Mouse (Mus musculus) embryo, embryonic 11 days (tissue): Measurements from ENCODE around the gene Csmd2.
A peak's percentile ranks its signal among the peaks of the same experiment; 100 is the strongest.

ENCODE experiments used
- DNase-seq: peaks from one replicate; pipeline ENCODE4 v3.0.0-alpha.2; 2015

Gene Csmd2

GRCm38 (mm10) chr4:128365851-128366250, 378.2 kb downstream of the Csmd2 start:
- DNase-seq, result no peak

GRCm38 (mm10) chr4:128368088-128368487, 380.4 kb downstream of the Csmd2 start:
- no peak for DNase-seq

- no peak for DNase-seq
Observed at GRCm38 (mm10) chr4:128371766-128372165, 384.1 kb downstream of the Csmd2 start.

- no peak for DNase-seq
Observed at GRCm38 (mm10) chr4:128373196-128373595, 385.5 kb downstream of the Csmd2 start.

GRCm38 (mm10) chr4:128374051-128374450, 386.4 kb downstream of the Csmd2 start:
- DNase-seq, result no peak

- DNase-seq, result no peak
Observed at GRCm38 (mm10) chr4:128378946-128379345, 391.3 kb downstream of the Csmd2 start.

- no peak for DNase-seq
Observed at GRCm38 (mm10) chr4:128381331-128381730, 393.7 kb downstream of the Csmd2 start.

- DNase-seq, result no peak
Observed at GRCm38 (mm10) chr4:128383800-128384199, 396.1 kb downstream of the Csmd2 start.

- DNase-seq, result no peak
Observed at GRCm38 (mm10) chr4:128391484-128391883, 403.8 kb downstream of the Csmd2 start.

- peak; percentile 36 for DNase-seq
Observed at GRCm38 (mm10) chr4:128392279-128392678, 404.6 kb downstream of the Csmd2 start.

- no peak for DNase-seq
Observed at GRCm38 (mm10) chr4:128393864-128394263, 406.2 kb downstream of the Csmd2 start.

GRCm38 (mm10) chr4:128396616-128397015, 409.0 kb downstream of the Csmd2 start:
- no peak for DNase-seq

- no peak for DNase-seq
Observed at GRCm38 (mm10) chr4:128397804-128398203, 410.1 kb downstream of the Csmd2 start.

- DNase-seq, result no peak
Observed at GRCm38 (mm10) chr4:128398948-128399347, 411.3 kb downstream of the Csmd2 start.

- DNase-seq, result no peak
Observed at GRCm38 (mm10) chr4:128400016-128400415, 412.4 kb downstream of the Csmd2 start.

- no peak for DNase-seq
Observed at GRCm38 (mm10) chr4:128401591-128401990, 413.9 kb downstream of the Csmd2 start.

GRCm38 (mm10) chr4:128402706-128403105, 415.0 kb downstream of the Csmd2 start:
- DNase-seq, result no peak

GRCm38 (mm10) chr4:128405576-128405975, 417.9 kb downstream of the Csmd2 start:
- no peak for DNase-seq

- DNase-seq, result no peak
Observed at GRCm38 (mm10) chr4:128407084-128407845, 419.6 kb downstream of the Csmd2 start.

GRCm38 (mm10) chr4:128411941-128412630, 424.4 kb downstream of the Csmd2 start:
- DNase-seq, result no peak

- no peak for DNase-seq
Observed at GRCm38 (mm10) chr4:128414741-128415140, 427.1 kb downstream of the Csmd2 start.

GRCm38 (mm10) chr4:128419988-128420617, 432.4 kb downstream of the Csmd2 start:
- peak; percentile 19 for DNase-seq

GRCm38 (mm10) chr4:128422486-128422885, 434.8 kb downstream of the Csmd2 start:
- DNase-seq, result no peak

- no peak for DNase-seq
Observed at GRCm38 (mm10) chr4:128425339-128425738, 437.7 kb downstream of the Csmd2 start.
